Mouse (Mus musculus) liver, adult 2 months (tissue): ENCODE measurements at regions not wholly inside any gene's neighbourhood (a gene's known extent, or its start where the extent isn't known, plus 50 kb on each side); places are given as distances from the start of the nearest gene placed in this dataset.

Experiments
- CTCF ChIP-seq: fragments of 200-500 bp; IDR thresholded peaks from 2 replicates; pipeline ENCODE4 v1.5.1; 2011; ENCODE audit warnings: low read depth, low read length, control low read depth
- POLR2A ChIP-seq: fragments of 200-500 bp; IDR thresholded peaks from 2 replicates; pipeline ENCODE4 v1.6.1; 2011; ENCODE audit warnings: low read length, control low read depth; ENCODE audit not compliant: insufficient read depth; ENCODE audit errors: extremely low read depth

- TF ChIP-seq POLR2A (no peak), CTCF (no peak)
Observed at GRCm38 (mm10) chr1:156994005-156994643, 54.7 kb upstream of the Ralgps2 start.
